Mouse (Mus musculus) neural tube, embryonic 11.5 days (tissue): ENCODE measurements around the gene Ndufa7. TPM values are rescaled to one million over a fixed set of nuclear protein-coding genes. Genes with fewer than 3 reads are reported as not detected.

Experiments used
- ATAC-seq: fragments of 200-750 bp; cut with Nextera tagmentation; 2 replicates; pipeline ENCODE4 v1.8.0; 2017; ENCODE audit warnings: moderate number of reproducible peaks, mild to moderate bottlenecking, moderate TSS enrichment, moderate library complexity; ENCODE audit not compliant: insufficient read depth, low FRiP score, low TSS enrichment
- DNase-seq: peaks from one replicate; pipeline ENCODE4 v3.0.0-alpha.2; 2015; ENCODE audit warnings: low spot score
- H3K27ac ChIP-seq: fragments of 300-500 bp; sonication (generic); 2 replicates; pipeline ENCODE4 v1.5.1; 2014; ENCODE audit warnings: low read depth, mild to moderate bottlenecking, low read length
- H3K27me3 ChIP-seq: fragments of 300-500 bp; sonication (generic); 2 replicates; pipeline ENCODE4 v1.6.1; 2014; ENCODE audit warnings: mild to moderate bottlenecking, low read length, mixed read lengths; ENCODE audit not compliant: control insufficient read depth, insufficient read depth
- H3K36me3 ChIP-seq: fragments of 300-500 bp; sonication (generic); 2 replicates; pipeline ENCODE4 v1.6.1; 2014; ENCODE audit warnings: mild to moderate bottlenecking, low read length, moderate library complexity, mixed read lengths; ENCODE audit not compliant: control insufficient read depth, insufficient read depth
- H3K4me1 ChIP-seq: fragments of 300-500 bp; sonication (generic); 2 replicates; pipeline ENCODE4 v1.6.1; 2014; ENCODE audit warnings: low read length, mixed read lengths; ENCODE audit not compliant: control insufficient read depth, insufficient read depth
- H3K4me2 ChIP-seq: fragments of 300-500 bp; sonication (generic); 2 replicates; pipeline ENCODE4 v1.6.1; 2014; ENCODE audit warnings: low read depth, mild to moderate bottlenecking, moderate library complexity
- H3K4me3 ChIP-seq: fragments of 300-500 bp; sonication (generic); 2 replicates; pipeline ENCODE4 v1.5.1; 2014; ENCODE audit warnings: low read depth, low read length
- H3K9ac ChIP-seq: fragments of 300-500 bp; sonication (generic); 2 replicates; pipeline ENCODE4 v1.6.1; 2014; ENCODE audit warnings: mild to moderate bottlenecking, low read length
- H3K9me3 ChIP-seq: fragments of 300-500 bp; sonication (generic); 2 replicates; pipeline ENCODE4 v1.6.1; 2016; ENCODE audit warnings: low read length; ENCODE audit not compliant: control insufficient read depth
- WGBS: fragments of 180-500 bp; shearing (Covaris S2); extraction: QIAGEN DNeasy Blood & Tissue Kit; methylation state at CpG from one replicate; pipeline ENCODE4 v1.1.7; 2014; 5-methylcytosine and 5-hydroxymethylcytosine counted together
- polyA plus RNA-seq: library from polyadenylated mRNA; unstranded; fragments of >200 nt; fragmentation: Nextera tagmentation; extraction: Ambion mirVana; gene quantifications from 2 replicates; pipeline ENCODE4 v1.2.1, GENCODE M21; 2014

The Ndufa7 gene
- 432 and 435 TPM in 2 replicates for polyA plus RNA-seq

DNA sequence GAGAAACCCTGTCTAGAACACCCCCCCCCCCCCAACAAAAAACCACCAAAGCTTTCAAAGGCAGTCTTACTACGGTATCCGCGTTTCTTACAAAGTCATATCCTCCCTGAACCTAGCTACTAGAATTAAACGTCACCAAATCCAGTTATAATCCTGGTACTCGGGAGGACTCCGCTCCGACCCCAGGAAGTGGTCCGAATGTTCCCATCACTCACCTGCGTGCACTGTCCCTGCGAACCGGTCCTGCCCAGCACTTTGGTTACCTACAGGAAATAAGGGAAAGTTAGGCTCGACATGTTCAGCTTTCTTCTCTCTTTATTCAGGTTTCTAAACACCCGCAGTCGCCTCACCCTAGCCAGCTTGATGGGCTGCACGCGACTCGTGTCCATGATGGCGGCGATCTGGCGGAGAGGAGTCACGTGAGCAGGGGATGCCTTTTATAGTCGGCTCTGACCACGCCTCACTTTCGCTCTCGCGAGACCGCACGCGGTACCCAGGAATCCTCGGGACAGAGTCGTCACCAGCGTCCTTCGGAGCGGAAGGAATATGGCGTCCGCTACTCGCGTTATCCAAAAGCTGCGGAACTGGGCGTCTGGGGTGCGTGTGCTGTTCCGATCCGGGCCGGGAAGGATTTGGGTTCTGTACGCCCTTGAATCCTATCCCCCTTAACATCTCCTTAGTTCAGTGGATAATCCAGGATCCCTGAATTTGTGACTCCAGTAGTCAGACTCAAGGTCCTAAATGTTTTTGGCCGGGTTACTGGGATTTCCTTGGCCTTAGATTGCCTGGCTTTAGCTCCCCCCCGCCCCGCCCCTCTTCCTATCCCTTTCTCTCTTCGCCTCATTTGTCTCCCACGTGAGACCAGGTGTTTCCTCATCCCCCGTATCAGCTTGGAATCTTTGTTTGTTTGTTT lies at the start of gene Ndufa7, which contains the start of gene Rps28:
Gene Ndufa7 (plus strand): TSS at position 489 of the 913 bp plus-strand sequence.
Gene Rps28 (minus strand): TSS at position 479 of the 913 bp plus-strand sequence.
- Histone ChIP-seq H3K9ac (peak within 1 kb of the TSS; percentile 82), H3K27me3 (no peaks in the 10 kb centered on the region), H3K4me2 (peak within 1 kb of the TSS; percentile 85), H3K27ac (0 out of 2 replicates have a peak within 1 kb of the TSS, but pooled peaks have one; percentile 36), H3K9me3 (no peaks in the 10 kb centered on the region), H3K4me3 (peak within 1 kb of the TSS; percentile 78), H3K4me1 (peaks cover 10% of the 10 kb centered on the region; the same call in 1 of the 2 replicates), H3K36me3 (peaks cover 9% of the 10 kb centered on the region)
- DNase-seq (peak; percentile 98), ATAC-seq (peak; percentile 92)
- under 1% methylated on average over 51 of the region's 51 CpGs for WGBS

DNA sequence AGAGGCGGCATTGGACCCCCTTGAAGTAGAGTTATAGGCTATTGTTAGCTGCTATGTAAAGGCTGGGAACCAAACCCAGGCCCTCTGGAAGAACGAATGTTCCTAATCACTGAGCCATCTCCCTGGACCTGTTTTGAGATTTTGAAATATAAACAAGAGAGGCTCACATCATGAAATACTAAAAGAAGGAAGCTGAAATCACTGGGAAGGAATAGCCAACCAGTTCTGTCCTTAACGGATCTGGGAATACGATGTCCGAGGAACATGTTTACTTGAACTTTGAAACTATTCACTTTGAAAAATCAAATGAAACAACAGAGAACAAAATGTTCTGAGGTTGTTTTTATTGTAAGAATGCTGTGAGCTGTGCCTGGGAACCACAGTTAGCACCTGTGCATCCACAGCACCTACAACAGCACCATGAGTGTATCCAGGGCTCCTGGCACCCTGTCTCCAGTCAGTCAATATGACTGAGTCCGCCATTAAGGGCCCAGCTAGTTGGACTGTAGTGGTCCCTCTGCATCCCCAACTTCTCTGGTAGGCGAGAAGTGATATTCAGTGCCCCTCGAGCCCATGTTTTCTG lies 49.7 kb upstream of the Ndufa7 start:
- Histone ChIP-seq H3K9me3 (no peaks in the 10 kb centered on the region), H3K27ac (no peak overlapping the region), H3K36me3 (peaks cover 3% of the 10 kb centered on the region; the same call in 1 of the 2 replicates), H3K27me3 (no peaks in the 10 kb centered on the region), H3K4me2 (no peak overlapping the region), H3K4me3 (no peak overlapping the region), H3K9ac (no peak overlapping the region), H3K4me1 (0 out of 2 replicates have a peak, but pooled peaks cover 3% of the 10 kb centered on the region)
- DNase-seq, result no peak
- WGBS, result 93% methylated on average over 8 of the region's 8 CpGs
- no peak for ATAC-seq

DNA sequence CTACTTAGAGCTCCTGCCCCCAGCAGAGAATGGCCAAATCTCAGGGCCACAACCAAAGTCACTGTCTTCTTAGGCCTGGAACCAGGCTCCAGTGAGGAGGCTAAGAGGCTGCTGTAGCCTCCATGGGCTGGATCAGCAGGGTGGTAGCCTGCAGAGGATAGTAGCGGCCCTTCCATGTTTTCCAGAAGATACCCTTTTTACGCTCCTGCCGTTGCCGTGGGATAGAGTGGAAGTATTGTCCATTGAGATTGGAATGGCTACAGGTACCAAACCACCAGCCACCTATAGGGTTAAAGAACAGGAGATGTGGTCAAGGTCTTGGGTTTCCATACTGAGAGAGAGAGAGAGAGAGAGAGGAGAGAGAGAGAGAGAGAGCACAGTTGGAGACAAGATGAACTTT lies 49.1 kb upstream of the Ndufa7 start:
- DNase-seq (no peak), ATAC-seq (no peak)
- Histone ChIP-seq H3K27me3 (no peaks in the 10 kb centered on the region), H3K9me3 (no peaks in the 10 kb centered on the region), H3K9ac (no peak overlapping the region), H3K4me3 (no peak overlapping the region), H3K27ac (no peak overlapping the region), H3K36me3 (peaks cover 3% of the 10 kb centered on the region; the same call in 1 of the 2 replicates), H3K4me1 (0 out of 2 replicates have a peak, but pooled peaks cover 3% of the 10 kb centered on the region), H3K4me2 (no peak overlapping the region)
- WGBS, result 92% methylated on average over 4 of the region's 4 CpGs

DNA sequence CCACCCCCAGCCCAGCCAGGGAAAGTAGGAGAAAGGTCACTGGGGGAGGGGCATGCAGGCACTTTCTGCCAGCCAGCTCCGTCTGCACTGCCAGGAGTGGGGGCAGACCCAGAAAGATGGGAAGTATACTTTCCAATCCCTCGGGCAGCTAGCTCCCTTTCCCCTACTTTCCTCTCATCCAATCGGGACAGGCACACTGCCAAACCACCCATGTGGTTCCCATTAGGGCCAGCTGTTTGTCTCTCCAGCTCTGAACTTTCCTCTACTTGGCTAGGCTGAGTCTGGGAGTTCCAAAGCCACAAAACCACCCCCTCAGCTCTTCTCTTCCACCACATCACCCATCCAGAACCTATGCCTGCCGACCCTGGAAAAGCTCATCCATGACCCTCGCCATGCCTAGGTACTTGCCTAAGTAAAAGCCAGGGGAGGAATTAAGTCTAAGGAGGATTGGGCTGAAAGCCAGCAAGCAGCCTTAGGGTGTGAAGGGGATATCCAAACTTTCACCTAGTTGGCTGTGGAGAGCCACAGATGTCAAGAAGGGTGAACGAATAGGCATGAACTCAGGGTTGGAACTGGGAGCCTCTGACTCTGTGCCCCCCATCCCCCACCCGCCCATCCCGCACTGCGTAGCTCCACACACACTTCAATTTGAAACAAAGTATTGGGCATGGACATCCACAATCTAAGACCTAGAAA lies 45.0 kb upstream of the Ndufa7 start:
- H3K9me3 ChIP-seq, result no peaks in the 10 kb centered on the region
- peak overlapping the region; percentile 29; the same call in 1 of the 2 replicates for H3K4me2 ChIP-seq
- WGBS, result 50% methylated on average over 9 of the region's 9 CpGs
- peaks cover 7% of the 10 kb centered on the region; the same call in 1 of the 2 replicates for H3K4me1 ChIP-seq
- peak; percentile 71 for DNase-seq
- ATAC-seq, result no peak
- peak overlapping the region; percentile 56; the same call in 1 of the 2 replicates for H3K27ac ChIP-seq
- H3K36me3 ChIP-seq, result peaks cover 3% of the 10 kb centered on the region; the same call in 1 of the 2 replicates
- H3K27me3 ChIP-seq, result no peaks in the 10 kb centered on the region
- no peak overlapping the region for H3K4me3 ChIP-seq
- no peak overlapping the region for H3K9ac ChIP-seq

DNA sequence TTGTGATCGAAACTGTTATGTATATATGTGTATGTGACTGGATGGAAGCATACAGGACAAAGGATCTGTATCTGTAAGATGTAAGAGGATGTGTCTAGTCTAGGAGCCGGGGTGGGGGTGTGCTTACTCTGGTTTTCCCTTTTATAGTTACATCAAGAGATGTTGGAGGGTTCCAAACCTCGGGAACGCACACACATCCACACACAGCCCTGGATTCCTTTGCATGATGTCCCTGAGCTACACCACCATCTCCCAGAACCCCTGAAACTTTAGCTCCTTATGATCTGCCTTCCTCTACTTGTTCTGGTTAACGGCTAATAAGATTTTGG lies 44.4 kb upstream of the Ndufa7 start:
- Histone ChIP-seq H3K4me3 (no peak overlapping the region), H3K36me3 (peaks cover 1% of the 10 kb centered on the region; the same call in 1 of the 2 replicates), H3K4me2 (no peak overlapping the region), H3K27me3 (no peaks in the 10 kb centered on the region), H3K4me1 (peaks cover 7% of the 10 kb centered on the region; the same call in 1 of the 2 replicates), H3K27ac (0 out of 2 replicates have a peak overlapping the region, but pooled peaks have one; percentile 7), H3K9ac (no peak overlapping the region), H3K9me3 (no peaks in the 10 kb centered on the region)
- WGBS, result 83% methylated on average over 5 of the region's 5 CpGs
- ATAC-seq, result no peak
- no peak for DNase-seq

DNA sequence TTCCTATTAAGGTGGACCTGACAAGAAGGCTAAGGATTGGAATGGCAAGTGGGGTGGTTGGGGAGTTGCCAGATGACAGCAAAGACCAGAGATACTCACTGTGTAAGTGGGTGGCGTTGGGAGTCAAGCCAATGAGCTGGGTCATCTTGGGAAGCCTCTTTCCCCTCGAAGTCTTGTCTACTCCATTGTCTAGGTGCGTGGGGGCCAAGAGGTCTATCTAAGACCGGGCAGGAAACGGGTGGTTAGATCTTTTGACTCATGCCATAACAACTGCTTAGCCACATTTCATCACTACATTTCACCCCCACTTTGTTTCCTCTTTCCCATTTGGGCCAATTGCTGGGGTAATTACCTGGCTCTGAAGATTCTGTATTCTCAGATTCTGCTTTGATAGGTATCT lies 43.9 kb upstream of the Ndufa7 start:
- ATAC-seq, result no peak
- H3K9ac ChIP-seq, result no peak overlapping the region; the same call in 1 of the 2 replicates
- H3K36me3 ChIP-seq, result no peaks in the 10 kb centered on the region; the same call in 1 of the 2 replicates
- 92% methylated on average over 5 of the region's 5 CpGs for whole genome bisulfite sequencing
- H3K27me3 ChIP-seq, result no peaks in the 10 kb centered on the region
- H3K9me3 ChIP-seq, result no peaks in the 10 kb centered on the region
- H3K4me2 ChIP-seq, result peak overlapping the region; percentile 85
- no peak for DNase-seq
- H3K4me1 ChIP-seq, result peaks cover 7% of the 10 kb centered on the region; the same call in 1 of the 2 replicates
- H3K4me3 ChIP-seq, result no peak overlapping the region
- no peak overlapping the region for H3K27ac ChIP-seq

DNA sequence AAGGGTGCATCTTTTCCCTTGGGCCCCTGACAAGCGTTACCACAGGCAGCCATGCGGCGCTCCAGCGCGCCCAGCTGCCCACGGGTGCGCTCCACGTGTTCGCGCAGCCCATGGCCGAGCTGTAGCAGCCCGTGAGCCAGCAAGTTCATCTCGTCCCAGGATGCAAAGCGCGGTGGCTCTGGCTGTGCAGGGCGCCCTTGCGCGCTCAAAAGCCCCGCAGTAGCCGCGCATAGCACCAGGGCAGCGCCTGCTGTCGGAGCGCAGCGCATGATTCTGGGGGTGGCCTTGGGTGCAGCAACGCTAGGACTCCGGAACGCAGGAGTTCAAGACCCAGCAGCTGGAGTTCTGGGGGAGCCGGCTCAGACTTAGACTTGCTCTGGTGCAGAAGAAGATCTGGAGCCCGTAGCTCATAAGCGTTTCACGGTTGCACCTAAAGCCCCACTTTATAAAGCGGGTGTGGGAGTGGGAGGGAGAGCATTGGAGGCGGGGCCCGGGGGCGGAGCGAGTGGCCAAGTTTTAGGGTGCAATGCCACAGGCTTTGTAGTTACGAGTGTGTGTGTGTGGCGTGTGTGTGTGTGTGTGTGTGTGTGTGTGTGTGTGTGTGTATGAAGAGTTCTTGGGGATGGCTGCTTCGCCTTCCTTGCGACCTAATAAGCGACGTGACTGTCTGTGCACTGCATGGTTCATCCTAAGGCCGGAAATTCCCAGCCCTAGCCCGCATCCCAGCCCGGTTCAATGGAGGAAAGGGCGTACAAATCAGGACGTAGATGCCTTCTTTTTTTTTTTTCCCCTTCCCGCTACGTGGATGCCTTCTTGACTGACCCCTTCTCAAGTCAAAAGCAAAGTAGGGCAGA lies 43.0 kb upstream of the Ndufa7 start, which contains the start of gene Angptl4:
Gene Angptl4 (minus strand): TSS at position 707 of the 854 bp plus-strand sequence.
- Histone ChIP-seq H3K4me1 (peaks cover 7% of the 10 kb centered on the region; the same call in 1 of the 2 replicates), H3K27ac (peak within 1 kb of the TSS; percentile 60; the same call in 1 of the 2 replicates), H3K9ac (peak within 1 kb of the TSS; percentile 59), H3K9me3 (no peaks in the 10 kb centered on the region), H3K36me3 (no peaks in the 10 kb centered on the region; the same call in 1 of the 2 replicates), H3K27me3 (no peaks in the 10 kb centered on the region), H3K4me2 (peak within 1 kb of the TSS; percentile 85), H3K4me3 (peak within 1 kb of the TSS; percentile 46)
- ATAC-seq (peak; percentile 73; the same call in 1 of the 2 replicates), DNase-seq (peak; percentile 79)
- WGBS, result 3% methylated on average over 50 of the region's 50 CpGs
